Mouse (Mus musculus) liver, embryonic 14.5 days (tissue): ENCODE data around the gene Hsd11b1.

Experiments used
- CTCF ChIP-seq: IDR thresholded peaks from 2 replicates; pipeline ENCODE4 v1.5.1; 2016; ENCODE audit warnings: antibody characterized with exemption, low read depth, control low read depth
- EP300 ChIP-seq: IDR thresholded peaks from 2 replicates; pipeline ENCODE4 v1.6.1; 2016; ENCODE audit warnings: antibody characterized with exemption, low read depth

- TF ChIP-seq CTCF: no peak
- TF ChIP-seq EP300: no peak
Measured at GRCm38 (mm10) chr1:193226724-193227522, 37.0 kb downstream of the Hsd11b1 start.
